Mouse (Mus musculus): ENCODE measurements around the gene Ddx54. TPM values are rescaled to one million over a fixed set of nuclear protein-coding genes. Genes with fewer than 3 reads are reported as not detected.

Ddx54 gene
- total RNA-seq, 1 experiment from 2014 or later = 38.6 TPM

DNA sequence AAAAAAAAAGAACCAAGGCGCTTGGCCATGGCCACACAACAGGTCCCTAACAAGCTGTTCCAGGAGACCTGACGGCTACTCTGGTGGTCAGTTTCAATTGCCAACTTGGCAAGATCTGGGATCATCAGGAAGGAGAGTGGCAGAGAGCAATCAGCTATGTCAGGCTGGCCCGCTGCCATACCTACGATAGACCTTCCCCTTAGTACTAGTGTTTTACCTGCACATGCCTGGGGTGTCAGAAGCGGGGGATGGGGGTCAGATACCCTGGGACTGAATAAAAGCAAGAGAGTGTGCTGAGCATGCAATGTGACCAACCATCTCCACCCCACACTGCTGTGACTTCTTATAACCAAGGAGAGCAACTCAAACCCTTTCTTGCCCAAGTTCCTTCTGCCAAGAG, 1.6 kb upstream of the Ddx54 start:
- DNase-seq = no peak

DNA sequence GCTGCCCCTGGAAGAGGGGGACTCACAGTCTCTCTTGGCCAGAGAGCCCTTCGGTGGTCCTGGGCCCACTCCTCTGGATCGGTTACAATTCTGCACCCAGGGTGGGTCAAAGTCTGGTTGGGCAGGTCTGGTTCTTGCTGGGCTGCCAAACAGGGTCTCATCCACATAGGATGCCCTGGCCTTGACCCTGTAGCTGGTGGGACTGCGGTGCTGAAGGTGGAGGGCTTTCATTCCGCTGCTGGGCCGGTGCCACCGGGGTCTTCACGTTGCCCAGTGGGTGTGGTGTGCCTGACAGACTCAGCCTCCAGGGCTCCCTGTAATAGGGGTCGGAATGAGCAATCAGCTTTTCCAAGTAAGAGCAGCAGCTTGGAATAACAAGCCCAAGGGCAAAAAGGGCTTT, 1.1 kb upstream of the Ddx54 start:
- no peak for DNase-seq

GRCm38 (mm10) chr5:120612822-120613604, 474 bp downstream of the Ddx54 start:
- DNase-seq = peak; percentile 100

DNA sequence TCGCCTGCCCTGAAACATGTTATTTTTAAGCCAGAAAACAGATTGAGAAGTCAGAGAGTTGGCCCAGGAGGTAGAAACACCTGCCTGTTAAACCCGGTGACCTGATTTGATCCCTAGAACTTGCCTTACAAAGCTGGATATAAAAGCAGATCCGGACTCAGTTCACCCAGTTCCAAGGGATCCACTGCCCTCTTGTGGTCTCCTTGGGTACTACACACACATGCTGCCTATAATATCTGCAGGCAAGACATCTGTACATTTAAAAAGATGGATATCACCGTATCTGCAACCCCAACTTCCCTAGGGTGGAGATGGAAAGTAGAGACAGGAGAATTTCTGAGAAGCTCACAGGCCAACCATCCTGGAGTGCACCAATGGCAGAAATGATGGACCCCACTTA, 3.4 kb downstream of the Ddx54 start:
- DNase-seq = peak; percentile 55

- no peak for DNase-seq
Measured at GRCm38 (mm10) chr5:120618778-120619177, 6.2 kb downstream of the Ddx54 start.

DNA sequence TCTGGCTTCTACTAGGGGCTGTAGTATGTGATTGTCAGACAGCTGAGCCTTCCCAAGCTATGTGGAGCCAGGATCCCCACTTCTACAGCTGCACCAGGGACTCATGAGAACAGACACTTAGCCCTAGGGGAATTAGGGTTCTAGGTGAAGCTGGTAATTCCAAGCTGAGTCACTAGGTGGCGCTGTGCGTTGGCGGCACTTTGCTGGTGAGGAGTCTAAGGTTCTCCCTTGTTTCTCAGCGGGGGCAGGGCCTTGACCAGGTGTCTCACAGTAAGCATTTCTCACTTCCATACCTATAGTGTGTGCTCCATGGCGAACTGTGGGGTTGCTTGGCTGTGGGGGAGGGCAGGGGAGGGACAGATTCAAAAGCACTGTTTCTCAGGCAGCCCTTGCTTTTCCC, 6.7 kb downstream of the Ddx54 start:
- peak; percentile 75 for DNase-seq

GRCm38 (mm10) chr5:120620375-120621077, 8.0 kb downstream of the Ddx54 start:
- DNase-seq = peak; percentile 90

- no peak for DNase-seq
Measured at GRCm38 (mm10) chr5:120621078-120621765, 8.7 kb downstream of the Ddx54 start.

DNA sequence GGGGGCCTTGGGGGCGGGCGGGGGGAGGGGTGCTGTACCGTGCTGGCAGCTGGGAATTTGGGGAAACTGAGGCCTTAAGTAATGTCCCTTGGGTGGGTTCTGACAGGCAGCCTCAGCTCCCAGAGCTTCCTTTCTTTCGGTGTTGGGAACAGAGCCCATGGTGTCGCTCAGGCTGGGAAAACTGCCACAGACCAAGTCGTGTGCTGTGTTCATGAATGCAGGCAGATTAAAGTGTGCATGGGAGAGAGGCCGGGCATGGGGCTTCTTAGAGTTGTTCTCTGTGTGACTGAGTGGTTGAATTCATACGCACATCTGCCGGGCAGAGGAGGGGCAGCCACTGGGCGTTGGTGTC, 9.3 kb downstream of the Ddx54 start:
- no peak for DNase-seq

DNA sequence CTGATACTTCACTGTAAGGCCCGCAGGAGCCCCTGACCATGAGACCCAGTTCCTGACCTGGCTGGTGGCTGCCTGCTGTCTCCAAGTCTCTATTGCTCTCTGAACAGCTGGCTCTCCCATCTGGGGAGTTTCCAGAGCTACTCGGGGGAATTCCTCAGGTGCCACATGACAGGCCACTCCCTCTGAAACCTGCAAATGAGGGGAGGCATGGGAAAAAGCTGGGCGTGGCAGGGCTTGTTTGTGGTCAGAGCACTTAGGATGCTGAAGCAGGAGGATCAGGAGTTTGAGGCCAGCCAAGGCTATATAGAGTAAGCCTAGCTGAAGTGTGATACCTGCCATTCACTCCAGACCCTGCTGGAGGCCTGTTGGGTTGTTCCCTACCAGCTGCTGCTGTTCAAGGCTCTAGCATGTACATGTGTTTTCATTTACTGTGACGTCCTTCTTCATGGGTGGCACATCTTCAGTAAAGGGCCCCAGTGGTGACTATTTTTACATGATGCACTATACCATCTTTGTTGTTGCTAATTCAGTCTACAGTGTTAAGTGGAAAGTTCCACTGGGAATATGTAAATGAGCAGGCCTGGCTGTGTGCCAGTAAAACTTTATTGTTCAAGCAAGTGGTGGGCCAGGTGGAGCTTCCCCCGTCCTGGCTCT, 9.8 kb downstream of the Ddx54 start:
- DNase-seq = no peak

GRCm38 (mm10) chr5:120624427-120624826, 11.9 kb downstream of the Ddx54 start:
- no peak for DNase-seq

DNA sequence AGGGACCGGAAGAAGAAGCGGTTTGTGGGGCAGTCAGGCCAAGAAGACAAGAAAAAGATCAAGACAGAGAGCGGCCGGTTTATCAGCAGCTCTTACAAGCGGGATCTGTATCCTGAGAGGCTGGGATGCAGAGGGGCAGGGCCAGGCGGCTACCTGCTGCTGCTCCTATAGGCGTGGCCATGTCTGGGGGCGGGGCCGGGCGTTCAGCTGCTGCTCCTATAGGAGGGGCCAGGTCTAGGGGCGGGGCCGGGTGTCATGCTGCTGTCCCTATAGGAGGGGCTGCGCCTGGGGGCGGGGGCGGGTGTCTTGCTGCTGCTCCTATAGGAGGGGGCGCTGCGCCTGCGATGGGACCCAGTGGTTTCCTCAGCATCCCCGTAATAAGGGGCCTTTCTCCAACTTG, 13.9 kb downstream of the Ddx54 start:
- DNase-seq = peak; percentile 66

DNA sequence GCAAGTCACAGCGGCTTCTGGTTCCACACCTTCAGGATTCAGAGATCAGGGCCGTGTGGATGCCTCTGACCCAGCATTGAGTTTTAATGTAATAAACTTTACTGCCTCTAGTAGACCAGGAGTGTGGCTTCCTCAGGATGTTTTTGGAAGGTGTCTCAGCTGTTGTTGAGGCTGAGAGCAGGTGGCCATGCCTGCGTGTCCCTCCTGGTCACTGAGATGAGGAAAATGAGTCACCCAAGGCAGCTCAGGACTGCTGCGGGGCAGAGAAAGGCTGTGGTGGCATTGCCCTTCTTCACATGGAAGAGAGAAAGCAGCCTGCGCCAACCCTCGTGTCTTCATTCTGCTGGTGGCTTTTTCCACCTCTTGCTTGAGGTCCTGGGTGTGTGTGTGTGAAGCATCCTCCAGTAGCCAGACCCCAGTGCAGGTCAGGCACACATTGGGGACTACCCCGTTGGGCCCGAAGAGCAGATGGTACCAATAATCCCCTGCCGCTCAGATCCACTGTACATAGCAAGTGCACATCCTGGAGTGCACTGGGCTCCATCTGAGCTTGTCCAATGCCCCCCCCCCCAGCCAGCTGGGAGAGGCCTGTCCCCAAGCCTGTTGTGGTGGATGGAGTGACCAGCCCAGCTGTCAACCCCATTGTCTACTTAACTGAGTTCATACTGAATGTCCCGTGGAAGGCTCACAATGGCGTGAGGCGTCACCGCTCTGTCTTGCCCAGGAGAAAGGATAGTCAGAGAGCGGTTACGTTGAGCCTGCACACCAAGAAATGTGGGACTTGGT, 15.2 kb downstream of the Ddx54 start:
- no peak for DNase-seq

DNA sequence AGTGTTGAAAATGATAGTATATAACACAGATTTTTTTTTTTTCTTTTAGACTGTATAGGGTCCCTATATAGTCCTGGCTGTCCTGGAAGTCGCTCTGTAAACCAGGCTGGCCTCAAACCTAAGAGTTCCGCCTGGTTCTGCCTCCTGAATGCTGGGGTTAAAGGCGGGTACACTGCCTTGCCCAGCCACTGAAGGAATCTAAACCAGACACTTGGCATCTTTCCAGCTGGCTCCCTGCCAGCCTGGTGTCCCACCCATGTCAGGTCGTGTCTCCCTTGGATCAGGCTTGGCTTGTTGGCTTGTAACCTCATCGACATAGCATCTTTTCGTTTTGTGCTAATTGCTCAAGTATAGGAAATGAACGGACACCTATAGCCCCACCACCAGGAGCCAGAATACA, 16.1 kb downstream of the Ddx54 start:
- DNase-seq = peak; percentile 53

- DNase-seq = peak; percentile 42
Measured at GRCm38 (mm10) chr5:120631128-120631527, 18.6 kb downstream of the Ddx54 start.

GRCm38 (mm10) chr5:120631892-120632291, 19.4 kb downstream of the Ddx54 start:
- no peak for DNase-seq

- peak; percentile 76 for DNase-seq
Measured at GRCm38 (mm10) chr5:120634131-120634530, 21.6 kb downstream of the Ddx54 start, which contains the start of gene Cfap73. Cfap73 (minus strand) TSS chr5:120634235.

- no peak for DNase-seq
Measured at GRCm38 (mm10) chr5:120634860-120635259, 22.3 kb downstream of the Ddx54 start.

- DNase-seq = no peak
Measured at GRCm38 (mm10) chr5:120635633-120636032, 23.1 kb downstream of the Ddx54 start.

- no peak for DNase-seq
Measured at GRCm38 (mm10) chr5:120640094-120640493, 27.6 kb downstream of the Ddx54 start.

DNA sequence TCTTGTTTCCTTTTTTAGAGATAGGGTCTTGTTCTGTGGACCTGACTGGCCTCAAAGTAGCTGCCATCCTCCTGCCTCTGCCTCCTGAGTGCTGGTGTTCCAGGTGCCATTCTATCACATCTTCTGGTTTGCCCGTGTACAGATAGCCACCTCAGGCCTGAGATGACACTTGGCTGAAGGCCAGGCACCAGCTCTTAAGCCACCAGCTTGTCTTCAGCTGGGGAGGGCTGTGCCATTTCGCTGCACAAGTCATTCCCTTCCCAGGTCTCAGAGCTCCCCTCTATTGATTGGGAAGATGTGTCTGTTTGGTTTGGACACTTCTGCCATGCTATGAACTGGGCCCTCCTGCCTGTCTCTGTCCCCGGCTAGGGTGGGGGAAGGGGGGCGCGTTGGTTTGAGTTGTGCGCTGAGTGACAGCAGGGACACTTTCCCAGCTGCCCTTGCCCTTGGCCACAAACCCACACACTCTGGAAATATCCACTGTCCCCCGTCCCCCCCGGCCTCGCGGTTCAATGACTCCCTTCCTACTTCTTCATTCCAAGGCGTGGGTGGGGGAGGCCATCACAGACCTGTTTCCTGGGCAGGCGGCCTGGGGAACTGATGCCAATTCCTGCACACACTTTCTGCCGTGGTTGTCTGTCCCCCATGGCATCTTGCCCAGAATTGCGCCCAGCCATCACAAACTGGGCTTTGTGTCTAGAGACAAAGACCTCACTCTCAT, 31.0 kb downstream of the Ddx54 start:
- DNase-seq = peak; percentile 86

Measured in adrenal gland, postnatal 14 days (tissue).